Mouse (Mus musculus) lung, postnatal 10 days (tissue): ENCODE data around the gene Gria1.

Experiments used
- DNase-seq: peaks from one replicate; pipeline ENCODE4 v3.0.0; 2021

Gene Gria1

GRCm38 (mm10) chr11:57011024-57011690 is at the start of gene Gria1:
Gria1 (plus strand) TSS chr11:57011387.
- DNase-seq, result no peak

DNA sequence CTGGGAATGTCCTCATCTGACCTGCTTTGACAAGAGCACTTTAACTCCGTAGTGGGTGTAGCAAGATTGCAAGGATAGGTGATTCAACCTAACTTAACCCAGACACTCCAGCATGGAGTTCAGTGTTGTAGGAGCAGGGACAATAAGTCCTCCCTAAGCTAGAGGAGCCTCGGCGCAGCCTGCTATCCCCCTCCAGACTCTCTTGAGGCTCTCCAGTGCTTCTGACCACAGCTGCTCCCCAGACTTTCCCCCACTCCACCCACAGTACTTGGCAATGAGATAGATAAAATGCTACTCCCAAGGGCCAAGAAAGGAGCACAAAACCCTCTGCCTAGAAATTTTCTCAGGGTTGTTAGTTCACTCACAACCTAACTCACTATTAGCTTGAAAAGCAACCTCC is 49.4 kb upstream of the Gria1 start:
- no peak for DNase-seq

DNA sequence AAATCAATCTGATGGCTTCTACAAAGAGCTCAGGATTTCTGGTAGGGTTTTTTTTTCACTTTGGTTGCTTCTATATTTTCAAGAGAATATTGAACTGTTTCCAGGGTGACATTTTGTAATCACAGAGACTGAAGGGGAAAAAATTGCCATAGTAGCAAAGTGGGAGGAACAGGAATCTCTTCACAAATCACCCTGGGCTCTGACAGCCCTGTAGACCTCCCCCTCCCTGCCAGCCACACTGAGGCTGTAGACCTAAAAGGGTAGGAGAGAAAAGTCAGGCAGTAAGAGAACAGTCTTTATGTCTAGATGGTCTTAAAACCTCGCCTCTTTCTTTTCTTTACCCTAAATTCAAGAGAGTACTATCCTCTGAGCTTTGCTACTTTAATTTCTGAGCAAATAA is 38.4 kb upstream of the Gria1 start:
- peak; percentile 9 for DNase-seq

- DNase-seq, result no peak
Measured at GRCm38 (mm10) chr11:56984321-56985000, 26.7 kb upstream of the Gria1 start.

DNA sequence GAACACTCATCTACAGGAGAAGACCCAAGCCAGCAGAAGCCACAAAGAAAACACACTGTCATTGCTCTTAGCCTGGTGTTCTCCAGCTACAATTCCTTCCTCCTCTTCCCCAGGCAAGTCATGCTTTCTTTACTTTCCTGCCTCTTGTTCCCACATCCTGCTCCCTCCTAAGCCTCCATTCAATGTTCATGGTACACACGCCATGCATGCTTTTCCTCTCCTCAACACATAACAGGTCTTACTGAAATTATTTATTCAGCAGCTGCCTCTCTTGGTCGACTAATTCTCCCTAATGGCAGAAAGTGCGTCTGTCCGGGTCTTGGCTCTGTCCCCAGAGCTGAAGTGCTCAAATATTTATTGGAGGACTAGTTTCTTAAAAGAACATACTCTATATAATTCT is 25.7 kb upstream of the Gria1 start:
- DNase-seq, result no peak

DNA sequence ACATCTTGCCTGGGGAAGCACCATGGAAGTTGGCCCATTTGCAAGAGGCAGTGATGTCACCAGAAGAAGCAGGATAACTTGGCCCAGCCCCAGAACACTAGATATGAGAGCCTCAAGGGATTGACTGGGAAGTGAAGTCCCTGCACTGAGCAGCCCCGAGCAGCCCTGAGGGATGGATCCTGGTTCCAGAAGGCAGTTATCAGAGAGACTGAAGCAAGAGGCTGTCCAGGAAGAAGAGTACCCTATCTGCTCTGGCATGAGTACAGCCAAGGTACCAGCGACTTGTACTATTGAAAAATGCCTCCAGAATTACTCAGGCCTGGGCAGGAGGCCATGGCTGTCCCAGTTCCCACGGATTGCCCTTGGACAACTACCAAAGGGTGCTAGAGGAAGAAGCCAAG is 11.6 kb upstream of the Gria1 start:
- peak; percentile 69 for DNase-seq

GRCm38 (mm10) chr11:57004611-57005010 is 6.6 kb upstream of the Gria1 start:
- DNase-seq, result peak; percentile 23

DNA sequence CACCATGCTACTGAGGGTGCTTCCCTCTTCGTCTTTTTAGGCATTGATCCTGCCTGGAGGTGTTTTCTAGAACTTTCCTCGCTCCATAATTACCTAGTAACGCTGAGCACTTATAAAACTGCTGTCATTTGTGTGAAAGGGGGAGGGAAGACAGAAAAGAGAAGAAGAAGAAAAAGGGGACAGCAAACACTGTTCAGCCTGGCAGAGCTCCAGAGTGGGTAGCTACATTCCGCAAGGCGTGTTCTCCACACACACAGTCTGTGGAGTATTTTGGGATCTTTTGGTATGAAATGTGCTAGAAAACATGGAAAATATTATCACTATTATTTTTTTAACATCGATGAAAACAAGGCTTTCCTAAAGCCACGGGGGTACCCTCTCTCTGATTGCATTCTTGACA is 5.8 kb upstream of the Gria1 start:
- DNase-seq, result peak; percentile 42

GRCm38 (mm10) chr11:57007790-57008189 is 3.4 kb upstream of the Gria1 start:
- peak; percentile 7 for DNase-seq

GRCm38 (mm10) chr11:57010611-57011010 is 576 bp upstream of the Gria1 start:
- DNase-seq, result no peak

GRCm38 (mm10) chr11:57011691-57012039 is 478 bp downstream of the Gria1 start:
- peak; percentile 10 for DNase-seq

- DNase-seq, result no peak
Measured at GRCm38 (mm10) chr11:57012287-57012921, 1.2 kb downstream of the Gria1 start.

GRCm38 (mm10) chr11:57013464-57014190 is 2.4 kb downstream of the Gria1 start:
- DNase-seq, result no peak

DNA sequence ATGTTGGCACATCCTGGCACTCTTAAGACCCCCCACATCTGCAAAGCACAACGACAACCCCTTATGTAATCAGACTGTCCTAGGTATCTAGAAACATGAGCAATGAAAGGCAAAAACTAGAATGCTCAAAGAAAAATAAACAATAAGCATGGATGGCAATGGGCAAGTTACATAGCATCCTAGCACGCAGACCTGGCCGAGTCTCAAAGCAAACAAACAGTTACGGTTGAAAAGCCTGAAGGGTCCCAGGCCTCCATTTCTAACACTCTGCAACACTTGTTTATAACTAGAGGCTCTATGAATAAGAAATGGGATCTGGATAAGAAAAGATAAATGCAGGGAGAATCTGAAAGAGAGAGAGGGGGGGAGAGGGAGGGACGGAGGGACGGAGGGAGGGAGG is 3.2 kb downstream of the Gria1 start:
- DNase-seq, result no peak

DNA sequence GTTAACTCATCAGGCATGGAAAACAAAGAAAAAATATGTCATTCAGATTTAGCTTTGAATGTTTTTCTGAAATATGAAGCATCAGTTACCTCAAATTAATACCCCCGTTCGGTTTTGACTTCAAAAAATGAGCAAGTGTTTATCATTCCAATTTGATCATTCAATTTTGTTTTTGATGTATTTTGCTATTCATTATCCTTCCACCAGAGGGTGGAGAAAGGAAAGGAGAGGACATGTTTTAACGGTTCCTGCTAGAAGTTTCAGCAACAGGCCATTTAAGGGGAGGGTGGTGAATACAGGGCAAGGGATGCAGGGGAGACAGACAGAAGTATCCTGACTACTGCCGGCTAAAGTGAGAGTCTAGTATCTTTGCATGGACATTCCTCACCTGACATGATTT is 7.3 kb downstream of the Gria1 start:
- DNase-seq, result no peak

- no peak for DNase-seq
Measured at GRCm38 (mm10) chr11:57022400-57022799, 11.2 kb downstream of the Gria1 start.

DNA sequence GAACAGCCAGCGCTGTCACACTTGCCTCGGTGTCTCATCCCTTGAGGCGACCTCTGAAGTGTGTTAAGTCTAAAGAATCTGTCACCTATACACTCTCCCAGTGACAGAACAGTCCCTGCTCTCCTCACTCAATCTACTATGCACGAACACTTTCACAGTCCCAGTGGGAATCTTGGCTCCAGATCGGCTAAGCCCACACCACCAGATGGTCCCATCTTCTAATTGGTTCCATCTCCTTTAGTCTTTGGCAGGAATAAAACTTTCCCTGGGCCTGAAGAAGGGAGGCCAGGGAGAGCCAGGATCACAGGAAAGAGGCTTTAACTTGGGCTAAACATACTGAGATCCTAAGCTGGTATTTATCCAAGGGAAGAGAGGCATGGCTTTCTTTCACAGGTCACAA is 19.3 kb downstream of the Gria1 start:
- DNase-seq, result no peak

DNA sequence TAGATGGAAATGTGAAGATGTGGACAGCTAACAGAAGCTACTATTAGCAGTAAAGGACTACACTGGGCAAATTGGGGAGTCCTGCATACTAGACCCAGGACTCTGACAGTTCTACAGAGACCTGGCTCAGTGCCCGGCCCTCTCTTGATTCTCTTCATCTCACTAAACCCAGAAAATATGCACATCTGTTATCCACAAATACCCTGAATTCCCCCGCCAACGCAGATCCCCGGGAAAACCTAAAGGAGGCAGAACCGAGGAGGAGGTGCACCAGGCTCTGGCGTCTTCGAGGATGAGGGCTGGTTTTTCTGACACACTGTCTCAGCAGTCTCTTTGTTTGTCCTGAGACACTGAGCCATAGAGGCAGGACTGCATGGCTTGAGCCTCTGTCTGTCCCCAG is 27.6 kb downstream of the Gria1 start:
- DNase-seq, result no peak

- no peak for DNase-seq
Measured at GRCm38 (mm10) chr11:57039306-57039705, 28.1 kb downstream of the Gria1 start.

DNA sequence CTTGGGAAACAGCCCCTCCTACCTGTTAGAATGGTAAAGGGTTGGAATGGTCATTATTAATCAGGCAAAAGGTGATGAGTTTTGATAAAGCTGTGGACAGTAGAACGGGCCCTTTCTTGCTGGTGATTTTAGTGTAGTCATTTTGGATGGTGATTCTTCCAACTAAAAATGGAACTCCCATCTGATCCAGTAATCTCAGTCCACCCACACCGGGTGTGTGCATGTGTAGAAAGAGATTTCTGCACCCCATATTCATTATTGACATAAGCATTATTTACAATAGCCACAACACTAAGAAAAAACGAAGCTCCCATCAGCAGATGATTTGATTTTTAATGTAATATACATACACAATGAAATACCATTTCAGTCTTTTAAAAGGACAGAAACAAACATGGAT is 30.9 kb downstream of the Gria1 start:
- DNase-seq, result no peak

DNA sequence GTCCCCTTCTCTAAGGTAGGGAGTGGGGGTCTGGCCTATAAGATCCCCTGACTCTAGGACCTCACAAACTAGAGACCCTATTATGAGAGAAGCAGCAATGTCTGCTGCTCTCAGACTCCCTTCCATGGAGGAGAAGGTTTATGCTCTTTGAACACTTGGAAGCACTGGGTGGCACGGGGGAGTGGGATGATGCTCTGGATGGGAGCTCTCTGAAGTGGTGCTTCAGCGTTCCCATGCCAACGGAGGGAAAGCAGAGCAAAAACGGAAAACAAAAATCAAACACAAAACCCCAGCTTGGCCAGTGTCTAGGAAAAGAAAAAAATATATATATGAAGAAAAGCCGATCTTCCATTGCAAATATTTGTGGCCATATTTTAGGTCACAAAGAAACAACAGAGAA is 33.0 kb downstream of the Gria1 start:
- no peak for DNase-seq

DNA sequence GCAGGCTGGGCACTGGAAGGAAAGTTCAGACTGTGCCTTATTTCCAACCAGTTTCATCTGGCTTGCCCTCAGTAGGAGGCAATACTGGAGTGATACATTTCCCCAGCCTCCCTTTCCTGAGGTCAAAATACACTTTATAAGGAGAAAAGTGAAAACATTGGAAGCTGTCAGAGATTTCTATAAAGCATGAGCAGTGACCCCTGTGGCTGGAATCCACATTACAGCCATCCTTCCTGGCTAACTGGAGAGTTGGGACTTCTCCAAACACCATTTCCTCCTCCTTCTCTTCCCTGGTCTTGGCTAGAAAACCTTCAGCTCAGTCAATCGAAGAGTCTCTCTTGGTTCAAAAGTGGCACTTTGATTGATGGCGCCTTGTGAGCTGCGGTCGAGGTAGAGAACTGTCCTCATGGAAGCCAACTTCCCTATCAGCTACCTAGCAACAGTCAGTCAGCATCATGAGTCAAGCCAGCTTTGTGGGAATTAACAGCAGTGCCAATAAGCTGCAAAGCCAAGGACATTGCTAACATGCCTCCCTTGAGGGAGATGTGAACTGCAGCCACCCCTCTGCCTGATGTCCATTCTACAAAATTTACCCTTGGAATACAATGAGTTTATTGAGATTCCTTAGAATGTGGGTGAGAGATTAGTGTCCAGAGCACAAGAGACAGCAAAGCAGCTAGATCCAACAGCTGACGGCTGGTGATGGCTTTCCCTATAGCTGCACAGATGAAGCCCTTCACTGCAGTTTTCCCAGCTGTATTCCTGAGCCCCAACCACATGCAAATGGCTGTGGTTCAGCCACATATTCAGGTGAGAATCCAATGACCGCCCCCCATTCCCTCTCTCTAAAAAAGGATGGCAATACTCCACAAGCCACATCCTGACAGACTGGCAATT is 40.7 kb downstream of the Gria1 start:
- DNase-seq, result peak; percentile 68

GRCm38 (mm10) chr11:57062441-57062840 is 51.3 kb downstream of the Gria1 start:
- no peak for DNase-seq
